In genomic region chr1:191203496-191203895, GRCm38 (mm10) we compare ENCODE assay signal across 34 mouse cellular contexts. TPM values are rescaled to one million over a fixed set of nuclear protein-coding genes. Genes with fewer than 3 reads are reported as not detected.
DNase-seq lines count a peak whose midpoint lies in the region; ATAC-seq and TF ChIP-seq lines count a peak whose summit lies in the region.
"Had no signal": no experiment of that assay in that cellular context is flagged by ENCODE, and none has a peak within 500 bp of the region (broad histone marks: within the 10 kb centered on the region; RNA-seq: fewer than 3 reads in every experiment).

No protein-coding gene starts in this region.

- 36% methylated on average over 2 of the region's 2 CpGs for WGBS in kidney, adult 2 months
- WGBS in kidney, embryonic 15.5 days = 66% methylated on average over 2 of the region's 2 CpGs
- 64% methylated on average over 2 of the region's 2 CpGs for WGBS in intestine, embryonic 15.5 days
- 32% methylated on average over 2 of the region's 2 CpGs for WGBS in intestine, postnatal 0 days
- 73% methylated on average over 2 of the region's 2 CpGs for whole genome bisulfite sequencing in hindbrain, embryonic 10.5 days

- no peak overlapping the region for H3K27ac ChIP-seq in kidney, adult 2 months (ENCODE audit: insufficient read depth, low read depth, low read length)
- H3K27ac ChIP-seq in kidney, embryonic 15.5 days = no peak overlapping the region
- no peak overlapping the region for H3K27ac ChIP-seq in intestine, embryonic 15.5 days
- no peak overlapping the region for H3K27ac ChIP-seq in intestine, postnatal 0 days (ENCODE audit: low read depth, low read length)
- no peak overlapping the region for H3K27ac ChIP-seq in hindbrain, embryonic 10.5 days
- H3K27ac ChIP-seq: embryonic facial prominence, embryonic 12.5 days; gastrocnemius, adult 2 months; hindbrain, embryonic 12.5 days; hindbrain, postnatal 0 days; left cerebral cortex, adult 2 months; limb, embryonic 13.5 days; lung, embryonic 15.5 days; midbrain, embryonic 13.5 days had no signal

- H3K36me3 ChIP-seq in kidney, adult 2 months (ENCODE audit: control insufficient read depth, insufficient read depth, low read length) = no peaks in the 10 kb centered on the region
- no peaks in the 10 kb centered on the region for H3K36me3 ChIP-seq in kidney, embryonic 15.5 days
- no peaks in the 10 kb centered on the region for H3K36me3 ChIP-seq in intestine, embryonic 15.5 days
- no peaks in the 10 kb centered on the region for H3K36me3 ChIP-seq in intestine, postnatal 0 days (ENCODE audit: control insufficient read depth, insufficient read depth)
- H3K36me3 ChIP-seq in hindbrain, embryonic 10.5 days = no peaks in the 10 kb centered on the region
- H3K36me3 ChIP-seq: embryonic facial prominence, embryonic 12.5 days; hindbrain, embryonic 12.5 days; limb, embryonic 13.5 days; lung, embryonic 15.5 days; midbrain, embryonic 13.5 days had no signal

- no peak overlapping the region for H3K4me2 ChIP-seq in kidney, embryonic 15.5 days
- H3K4me2 ChIP-seq in intestine, embryonic 15.5 days (replicated peaks) = no peak overlapping the region
- no peak overlapping the region for H3K4me2 ChIP-seq in intestine, postnatal 0 days (replicated peaks; ENCODE audit: low read depth)
- H3K4me2 ChIP-seq: embryonic facial prominence, embryonic 12.5 days; hindbrain, embryonic 12.5 days; limb, embryonic 13.5 days; liver, embryonic 11.5 days; lung, embryonic 15.5 days; midbrain, embryonic 13.5 days had no signal

- no peaks in the 10 kb centered on the region for H3K4me1 ChIP-seq in kidney, adult 2 months (ENCODE audit: control insufficient read depth, insufficient read depth, low read length)
- no peaks in the 10 kb centered on the region for H3K4me1 ChIP-seq in kidney, embryonic 15.5 days
- H3K4me1 ChIP-seq in intestine, embryonic 15.5 days (replicated peaks) = no peaks in the 10 kb centered on the region
- no peaks in the 10 kb centered on the region for H3K4me1 ChIP-seq in intestine, postnatal 0 days (replicated peaks; ENCODE audit: control insufficient read depth, insufficient read depth, low read length)
- H3K4me1 ChIP-seq in hindbrain, embryonic 10.5 days (replicated peaks) = no peaks in the 10 kb centered on the region
- H3K4me1 ChIP-seq: embryonic facial prominence, embryonic 12.5 days; hindbrain, embryonic 12.5 days; limb, embryonic 13.5 days; lung, embryonic 15.5 days; midbrain, embryonic 13.5 days had no signal

- no peak overlapping the region for H3K4me3 ChIP-seq in kidney, adult 2 months (ENCODE audit: insufficient read depth, low read depth, low read length)
- no peak overlapping the region for H3K4me3 ChIP-seq in kidney, embryonic 15.5 days (replicated peaks)
- H3K4me3 ChIP-seq in intestine, embryonic 15.5 days (replicated peaks) = no peak overlapping the region
- no peak overlapping the region for H3K4me3 ChIP-seq in intestine, postnatal 0 days (ENCODE audit: low read depth, low read length)
- H3K4me3 ChIP-seq in hindbrain, embryonic 10.5 days = no peak overlapping the region
- H3K4me3 ChIP-seq: embryonic facial prominence, embryonic 12.5 days; gastrocnemius, adult 2 months; hindbrain, embryonic 12.5 days; left cerebral cortex, adult 2 months; limb, embryonic 13.5 days; lung, embryonic 15.5 days; megakaryocyte, embryonic 14.5 days; midbrain, embryonic 13.5 days had no signal

- H3K9me3 ChIP-seq in kidney, embryonic 15.5 days (replicated peaks) = no peaks in the 10 kb centered on the region
- H3K9me3 ChIP-seq in intestine, embryonic 15.5 days = no peaks in the 10 kb centered on the region
- no peaks in the 10 kb centered on the region for H3K9me3 ChIP-seq in intestine, postnatal 0 days (ENCODE audit: control insufficient read depth)
- H3K9me3 ChIP-seq in hindbrain, embryonic 10.5 days = 0 out of 2 replicates have a peak, but pooled peaks cover 2% of the 10 kb centered on the region
- H3K9me3 ChIP-seq: embryonic facial prominence, embryonic 12.5 days; hindbrain, embryonic 12.5 days; limb, embryonic 13.5 days; lung, embryonic 15.5 days; midbrain, embryonic 13.5 days had no signal

- H3K27me3 ChIP-seq in kidney, adult 2 months (replicated peaks; ENCODE audit: control insufficient read depth, insufficient read depth, low read length) = no peaks in the 10 kb centered on the region
- 0 out of 2 replicates have a peak, but pooled peaks cover under 1% of the 10 kb centered on the region for H3K27me3 ChIP-seq in kidney, embryonic 15.5 days
- no peaks in the 10 kb centered on the region for H3K27me3 ChIP-seq in intestine, embryonic 15.5 days (replicated peaks)
- no peaks in the 10 kb centered on the region for H3K27me3 ChIP-seq in intestine, postnatal 0 days (replicated peaks; ENCODE audit: control insufficient read depth, insufficient read depth, low read length)
- no peaks in the 10 kb centered on the region for H3K27me3 ChIP-seq in hindbrain, embryonic 10.5 days (ENCODE audit: insufficient read depth, poor library complexity, severe bottlenecking)
- H3K27me3 ChIP-seq: embryonic facial prominence, embryonic 12.5 days; hindbrain, embryonic 12.5 days; limb, embryonic 13.5 days; midbrain, embryonic 13.5 days had no signal

- H3K9ac ChIP-seq in kidney, embryonic 15.5 days = no peak overlapping the region
- H3K9ac ChIP-seq in intestine, embryonic 15.5 days = no peak overlapping the region
- no peak overlapping the region for H3K9ac ChIP-seq in intestine, postnatal 0 days (ENCODE audit: low read depth, low read length)
- H3K9ac ChIP-seq: embryonic facial prominence, embryonic 12.5 days; hindbrain, embryonic 12.5 days; limb, embryonic 13.5 days; lung, embryonic 15.5 days; midbrain, embryonic 13.5 days had no signal

- TF ChIP-seq CTCF in kidney, adult 2 months (conservative IDR thresholded peaks at IDR 0.05; ENCODE audit: insufficient read depth, insufficient read length, low read depth, low read length) = no peak
- TF ChIP-seq CTCF in intestine, postnatal 0 days (IDR thresholded peaks at IDR 0.05; ENCODE audit: low read depth) = no peak

- DNase-seq in kidney, adult 2 months = peak; percentile 57
- peak; percentile 48 to 62 for DNase-seq in kidney, postnatal 36 days
- DNase-seq in hindbrain, embryonic 10.5 days (ENCODE audit: low spot score) = no peak
- DNase-seq in layer of hippocampus, postnatal 14 days (ENCODE audit: low spot score in 2 of 2) = no peak
- DNase-seq: adrenal gland, postnatal 14 days; cerebellum, adult 11 months; cerebellum, adult 9-10 months; cerebellum, postnatal 36 days; embryo, embryonic 11 days; gastrocnemius, adult 2 months; heart, postnatal 14 days; layer of hippocampus, adult 9-11 months had no signal

- no peak for TF ChIP-seq POLR2A in kidney, adult 2 months (IDR thresholded peaks at IDR 0.05; ENCODE audit: low read depth, low read length)

- ATAC-seq in kidney, embryonic 15.5 days (replicated peaks; ENCODE audit: low FRiP score) = no peak
- peak; percentile 71; the same call in 1 of the 2 replicates for ATAC-seq in intestine, embryonic 15.5 days
- ATAC-seq in intestine, postnatal 0 days = peak; percentile 67; the same call in 1 of the 2 replicates
- ATAC-seq: CD4-positive, CD25-positive, alpha-beta regulatory T cell, adult 4 months; forebrain, embryonic 16.5 days; hindbrain, postnatal 0 days; midbrain, embryonic 13.5 days had no signal

RNA-seq across cellular contexts. Expression of gene Atf3, which starts 14.3 kb away (rescaled TPM):
- 1.2 and 1.5 TPM in 2 replicates for polyA plus RNA-seq in kidney, adult 2 months (2012; rRNA removed)
- polyA plus RNA-seq in kidney, embryonic 15.5 days (2015; fragmentation: Nextera tagmentation; extraction: Ambion mirVana) = 4.2 and 4.3 TPM in 2 replicates
- 4.1 and 4.9 TPM in 2 replicates for polyA plus RNA-seq in intestine, embryonic 15.5 days (2015; fragmentation: Nextera tagmentation; extraction: Ambion mirVana)
- 5.0 and 6.7 TPM in 2 replicates for polyA plus RNA-seq in intestine, postnatal 0 days (2015; fragmentation: Nextera tagmentation; extraction: Ambion mirVana)
- 2.4 and 2.9 TPM in 2 replicates for polyA plus RNA-seq in hindbrain, embryonic 10.5 days (2016; fragmentation: Nextera tagmentation; extraction: Ambion mirVana)
- under 1 TPM; 0.79 to 0.90 TPM for total RNA-seq in layer of hippocampus, postnatal 14 days (2021)
- polyA plus RNA-seq: CD4-positive, CD25-positive, alpha-beta regulatory T cell, adult 4 months; testis, adult 2 months had no signal

RNA-seq across cellular contexts. Expression of gene Fam71a, which starts 38.9 kb away (rescaled TPM):
- not detected in 2 replicates for polyA plus RNA-seq in kidney, adult 2 months (2012; rRNA removed)
- polyA plus RNA-seq in kidney, embryonic 15.5 days (2015; fragmentation: Nextera tagmentation; extraction: Ambion mirVana) = not detected in 2 replicates
- not detected in 2 replicates for polyA plus RNA-seq in intestine, embryonic 15.5 days (2015; fragmentation: Nextera tagmentation; extraction: Ambion mirVana)
- polyA plus RNA-seq in intestine, postnatal 0 days (2015; fragmentation: Nextera tagmentation; extraction: Ambion mirVana) = not detected in 2 replicates
- polyA plus RNA-seq in hindbrain, embryonic 10.5 days (2016; fragmentation: Nextera tagmentation; extraction: Ambion mirVana) = not detected in 2 replicates
- total RNA-seq in layer of hippocampus, postnatal 14 days (2021) = not detected
- total RNA-seq: adrenal gland, postnatal 14 days; gastrocnemius, adult 2 months; gastrocnemius, postnatal 4 days; heart, postnatal 14 days; hindbrain, postnatal 0 days; left cerebral cortex, adult 2 months; left cerebral cortex, postnatal 36 days had no signal
- polyA plus RNA-seq: CD4-positive, CD25-positive, alpha-beta regulatory T cell, adult 4 months; embryonic facial prominence, embryonic 12.5 days; forebrain, embryonic 16.5 days; heart, embryonic 14.5 days; hindbrain, embryonic 12.5 days; hindbrain, postnatal 0 days; limb, embryonic 13.5 days; liver, embryonic 11.5 days; liver, embryonic 16.5 days; lung, embryonic 15.5 days; midbrain, embryonic 13.5 days; neural tube, embryonic 14.5 days; thymus, postnatal 0 days; urinary bladder, adult 2 months had no signal

Comparison
In these comparisons a context has a peak if more than half of its experiments do, and no peak if none do; other contexts are left out.
1. DNase-seq: peak in kidney, adult 2 months (single experiment) and kidney, postnatal 36 days (2 of 2); none in hindbrain, embryonic 10.5 days (single experiment) and layer of hippocampus, postnatal 14 days (0 of 2).